Mouse (Mus musculus) MEL (cell line): ENCODE data around the gene Cldn5.

ENCODE experiments used
- CTCF ChIP-seq, 3 experiments: IDR thresholded peaks in 2 of 3; conservative IDR thresholded peaks in 1 of 3; 2 replicates each; pipeline ENCODE4 v1.5.1; 2011 to 2012; ENCODE audit warnings: low read length in 3 of 3, low read depth in 2 of 3, mild to moderate bottlenecking in 2 of 3, improper control_type of control experiment in 1 of 3, inconsistent platforms in 1 of 3, mixed read lengths in 1 of 3, moderate library complexity in 1 of 3; ENCODE audit not compliant: control insufficient read depth in 1 of 3, insufficient read depth in 1 of 3, poor library complexity in 1 of 3, severe bottlenecking in 1 of 3
- EP300 ChIP-seq, 2 experiments: IDR thresholded peaks; 2 replicates each; pipeline ENCODE4 v1.6.1; 2011; ENCODE audit warnings: improper control_type of control experiment in 2 of 2, low read length in 2 of 2, low read depth in 1 of 2, mild to moderate bottlenecking in 1 of 2
- GATA1 ChIP-seq: IDR thresholded peaks from 2 replicates; pipeline ENCODE4 v1.6.1; 2011; ENCODE audit warnings: low read depth, low read length, improper control_type of control experiment
- MAX ChIP-seq: IDR thresholded peaks from 2 replicates; pipeline ENCODE4 v1.6.1; 2011; ENCODE audit warnings: low read length, improper control_type of control experiment
- POLR2A ChIP-seq, 2 experiments: IDR thresholded peaks; 2 replicates each; pipeline ENCODE4 v1.6.1; 2011 to 2012; ENCODE audit warnings: low read length in 2 of 2, mild to moderate bottlenecking in 2 of 2, control low read depth in 1 of 2, improper control_type of control experiment in 1 of 2, low read depth in 1 of 2, moderate library complexity in 1 of 2; ENCODE audit not compliant: control insufficient read depth in 1 of 2, insufficient read depth in 1 of 2, poor library complexity in 1 of 2
- POLR2AphosphoS2 ChIP-seq: IDR thresholded peaks from 2 replicates; pipeline ENCODE4 v1.6.1; 2011; ENCODE audit warnings: low read length, improper control_type of control experiment
- RCOR1 ChIP-seq: IDR thresholded peaks from 2 replicates; pipeline ENCODE4 v1.6.1; 2012; ENCODE audit warnings: low read depth, mild to moderate bottlenecking, inconsistent platforms, low read length, improper control_type of control experiment
- ZC3H11A ChIP-seq: IDR thresholded peaks from 2 replicates; pipeline ENCODE4 v1.6.1; 2012; ENCODE audit warnings: low read depth, mild to moderate bottlenecking, inconsistent platforms, low read length, improper control_type of control experiment
- ZKSCAN1 ChIP-seq: IDR thresholded peaks from 2 replicates; pipeline ENCODE4 v1.6.1; 2012; ENCODE audit warnings: low read depth, mild to moderate bottlenecking, inconsistent platforms, low read length, improper control_type of control experiment, moderate library complexity
- ZMIZ1 ChIP-seq: IDR thresholded peaks from 2 replicates; pipeline ENCODE4 v1.6.1; 2012; ENCODE audit warnings: low read depth, mild to moderate bottlenecking, inconsistent platforms, low read length, improper control_type of control experiment, moderate library complexity

- TF ChIP-seq EP300 (IDR thresholded peaks at IDR 0.05; ENCODE audit: low read depth in 1 of 2, low read length in 2 of 2) (no peak), POLR2AphosphoS2 (no peak), CTCF (IDR thresholded peaks at IDR 0.05 in 2 of 3, conservative IDR thresholded peaks at IDR 0.05 in 1 of 3; ENCODE audit: control insufficient read depth in 1 of 3, insufficient read depth in 1 of 3, low read depth in 2 of 3, low read length in 3 of 3, poor library complexity in 1 of 3, severe bottlenecking in 1 of 3) (no peak), RCOR1 (no peak), POLR2A (IDR thresholded peaks at IDR 0.05; ENCODE audit: control insufficient read depth in 1 of 2, insufficient read depth in 1 of 2, low read depth in 1 of 2, low read length in 2 of 2, poor library complexity in 1 of 2) (no peak), ZC3H11A (no peak), ZMIZ1 (no peak), ZKSCAN1 (no peak), GATA1 (no peak), MAX (no peak)
Observed at GRCm38 (mm10) chr16:18738303-18738702, 38.3 kb upstream of the Cldn5 start.
